Mouse (Mus musculus) urinary bladder, adult 18-20 months (tissue): Measurements from ENCODE around the gene Prr5l.

ENCODE experiments used
- DNase-seq, 2 experiments: peaks; one replicate each; pipeline ENCODE4 v3.0.0; 2022; ENCODE audit warnings: low spot score in 2 of 2, mixed read lengths in 2 of 2

The Prr5l gene

DNA sequence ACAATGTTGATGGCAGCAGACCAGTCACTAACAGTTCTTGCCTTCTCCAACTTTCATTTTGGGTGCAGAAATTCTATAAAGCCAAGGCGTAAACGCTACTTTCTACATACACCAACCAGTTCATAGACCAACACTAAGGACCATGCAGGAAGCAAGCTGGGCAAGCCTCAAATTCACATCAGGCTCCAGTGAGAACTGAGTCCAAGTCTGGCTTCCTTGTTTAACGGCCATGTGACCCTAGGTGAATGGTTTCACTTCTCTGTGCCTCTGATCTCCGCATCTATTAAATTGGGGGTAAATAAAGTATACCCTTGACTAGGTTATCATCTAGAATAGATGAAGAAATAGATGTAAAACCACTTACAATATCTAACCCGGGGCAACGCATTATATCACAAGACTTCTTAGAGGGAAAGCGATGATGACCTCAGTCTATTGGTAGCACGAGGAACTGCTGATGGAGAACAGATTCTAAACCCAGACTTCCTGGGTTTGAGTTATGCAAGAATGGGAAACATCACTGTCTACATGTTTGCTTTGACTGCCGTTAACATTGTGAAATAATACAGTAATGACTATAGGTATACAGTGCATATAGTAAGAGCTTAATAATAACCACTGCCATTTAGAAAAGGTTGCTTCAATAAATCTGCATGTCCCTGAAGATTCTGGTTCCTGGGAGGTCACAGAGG is 1.2 kb downstream of the Prr5l start:
- DNase-seq: no peak

GRCm38 (mm10) chr2:101871179-101871578 is 11.6 kb downstream of the Prr5l start:
- DNase-seq: peak in 1 of 2 experiments; percentile 13

DNA sequence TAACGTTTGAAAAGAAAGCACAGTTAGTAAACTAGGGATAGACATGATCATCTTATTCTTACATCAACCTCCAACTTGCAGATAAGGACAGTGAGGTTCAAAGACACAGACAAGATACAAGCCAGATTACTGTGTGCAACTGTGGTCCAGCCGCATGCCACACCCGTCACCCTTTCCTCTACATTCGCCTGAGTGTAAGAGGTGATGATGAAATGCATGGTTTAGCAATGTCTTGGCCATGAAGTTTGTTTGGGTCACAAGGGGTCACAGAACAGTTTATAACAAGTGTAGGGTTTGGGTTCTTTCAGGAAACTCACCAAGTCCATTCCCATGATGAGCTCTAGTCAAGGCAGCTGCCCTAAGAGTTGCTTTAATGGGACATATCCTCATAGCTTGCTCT is 14.1 kb downstream of the Prr5l start:
- no peak for DNase-seq

DNA sequence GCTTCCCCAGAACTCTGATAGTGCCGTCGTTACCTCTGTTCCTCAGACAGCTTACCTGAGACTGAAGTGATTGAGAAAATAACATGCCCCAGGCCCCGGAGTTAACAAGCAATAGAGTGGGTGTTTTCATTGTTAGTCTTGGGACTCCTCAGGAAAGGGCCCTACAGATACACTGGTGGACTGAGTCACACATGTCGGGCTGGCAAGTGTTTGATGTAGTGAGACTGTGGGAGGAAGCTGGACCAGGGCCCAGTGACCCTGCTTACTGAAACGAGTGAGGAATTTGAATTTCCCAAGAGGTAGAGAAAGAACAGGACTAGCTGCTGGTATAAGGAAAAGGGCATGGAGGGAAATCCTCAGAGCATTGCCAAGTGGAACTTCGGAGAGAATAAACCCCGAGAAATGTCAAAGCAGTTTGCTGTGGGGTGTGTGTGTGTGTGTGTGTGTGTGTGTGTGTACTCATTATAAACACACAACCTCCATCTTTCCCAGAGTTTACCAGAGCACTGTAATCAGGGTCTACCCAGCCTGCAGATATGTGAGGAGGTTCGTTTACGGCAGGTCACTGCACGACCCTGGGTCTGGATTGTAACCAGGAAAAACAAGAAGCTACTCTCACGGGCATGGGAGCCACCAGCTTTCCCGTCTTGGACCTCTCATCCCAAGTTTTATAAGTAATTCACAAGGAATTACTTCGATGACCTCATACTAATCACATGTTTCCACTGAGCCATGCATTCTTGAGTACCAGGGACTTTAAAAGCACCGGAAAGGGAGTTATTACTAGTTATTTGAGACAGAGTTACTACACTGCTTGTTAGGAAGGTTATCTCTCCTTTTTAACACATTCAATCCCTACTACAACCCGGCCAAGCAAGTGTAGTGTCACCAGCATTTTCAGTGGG is 20.4 kb downstream of the Prr5l start:
- DNase-seq: peak in 1 of 2 experiments; percentile 22

- DNase-seq: no peak
Observed at GRCm38 (mm10) chr2:101860920-101861485, 21.8 kb downstream of the Prr5l start.

DNA sequence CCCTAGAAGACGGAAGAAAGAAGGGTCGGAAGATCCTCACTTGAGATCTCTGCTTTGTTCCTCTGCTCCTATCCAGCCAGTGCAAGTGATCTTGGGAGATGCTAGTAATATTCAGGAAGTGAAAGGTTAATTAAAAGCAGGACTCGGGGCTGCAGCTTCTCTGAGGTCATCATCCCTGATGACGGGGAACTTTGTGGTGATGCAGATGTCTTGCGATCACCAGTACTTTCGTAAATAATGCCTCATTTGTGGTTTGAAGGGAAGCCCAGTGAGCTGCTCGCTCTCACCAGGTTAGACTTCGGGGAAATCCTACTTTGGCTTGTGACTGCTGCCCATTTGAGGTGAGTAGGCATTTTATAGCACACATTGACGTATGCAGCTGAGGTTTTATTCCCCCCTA is 26.7 kb downstream of the Prr5l start:
- no peak for DNase-seq

DNA sequence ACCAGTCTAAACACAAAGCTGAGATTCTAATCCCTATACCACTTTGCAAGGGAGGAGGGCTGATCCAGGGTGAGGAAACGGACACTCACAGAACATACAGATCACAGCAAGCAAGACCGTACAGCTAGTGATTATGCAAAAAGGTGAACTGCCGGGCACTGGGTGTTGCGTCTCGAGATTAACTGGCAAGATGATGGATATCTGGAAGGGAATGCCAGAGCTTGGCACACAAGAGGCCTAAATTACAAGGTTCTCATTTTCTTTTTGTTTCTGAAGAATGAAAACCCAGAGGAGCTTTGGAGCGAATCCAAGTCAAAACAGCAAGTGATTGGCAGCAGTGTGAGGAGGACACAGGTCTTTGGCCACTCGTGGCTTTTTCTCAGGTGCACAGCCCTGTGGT is 28.0 kb downstream of the Prr5l start:
- DNase-seq: no peak

- no peak for DNase-seq
Observed at GRCm38 (mm10) chr2:101842756-101843155, 40.1 kb downstream of the Prr5l start.

GRCm38 (mm10) chr2:101834816-101835523 is 47.9 kb downstream of the Prr5l start:
- DNase-seq: no peak

DNA sequence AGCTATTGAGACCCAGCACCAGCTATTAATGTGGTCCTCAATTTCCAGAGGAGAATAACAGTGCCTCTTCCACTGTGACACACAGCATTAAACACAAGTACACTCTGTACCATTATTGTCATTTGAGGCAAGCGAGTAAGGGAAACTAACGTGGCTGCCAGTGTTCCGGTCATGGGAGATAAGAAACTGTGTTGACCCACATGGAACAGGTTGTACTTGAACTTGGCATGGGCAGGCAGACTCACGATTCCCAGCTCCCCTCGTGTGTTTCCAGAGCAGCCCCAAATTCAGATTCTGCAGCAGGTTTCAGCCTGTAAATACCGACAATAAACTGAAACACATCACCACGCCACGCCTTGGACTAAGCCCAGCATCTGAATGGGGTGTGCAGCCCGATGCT is 50.5 kb downstream of the Prr5l start:
- DNase-seq: no peak

DNA sequence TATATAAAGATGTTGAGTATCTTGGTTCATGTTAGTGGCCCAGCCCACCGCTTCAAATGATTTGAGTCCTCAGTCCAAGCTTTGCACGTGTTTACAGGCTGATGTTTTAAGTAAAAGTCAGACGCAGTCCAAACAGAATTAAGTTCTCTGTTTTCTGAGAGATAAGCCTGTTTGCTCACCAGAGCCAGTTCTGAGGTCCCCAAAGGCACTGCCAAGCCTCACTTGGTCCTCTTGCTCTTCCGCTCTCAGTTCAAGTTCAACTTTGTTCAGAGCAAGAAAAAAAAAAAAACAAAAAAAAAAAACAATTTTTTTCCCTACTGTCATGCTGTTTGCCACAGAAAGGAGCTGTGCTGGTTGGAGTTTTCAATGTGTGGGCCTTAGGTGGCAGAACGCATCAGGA is 51.0 kb downstream of the Prr5l start:
- DNase-seq: no peak

GRCm38 (mm10) chr2:101830186-101830915 is 52.5 kb downstream of the Prr5l start:
- DNase-seq: no peak

DNA sequence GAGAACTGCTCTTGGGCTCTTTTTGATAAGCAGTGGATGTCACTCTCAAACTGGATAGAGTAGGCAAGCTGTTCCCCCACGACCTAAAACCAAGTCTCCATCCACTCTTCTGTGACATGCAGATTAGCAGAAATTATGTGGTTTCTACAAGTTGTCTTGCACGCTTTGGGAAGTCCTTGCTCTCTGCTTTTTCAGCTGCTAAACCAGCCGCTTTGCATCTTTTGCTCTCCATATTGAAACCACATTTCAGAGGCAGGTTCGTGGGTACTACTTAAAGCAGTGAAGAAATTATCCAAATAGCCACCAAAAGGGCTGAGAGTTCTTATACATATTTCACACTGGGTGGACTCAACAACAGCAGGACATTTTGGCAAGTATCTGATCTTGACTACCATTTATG is 53.8 kb downstream of the Prr5l start:
- DNase-seq: no peak

GRCm38 (mm10) chr2:101828057-101828643 is 54.7 kb downstream of the Prr5l start:
- DNase-seq: no peak

DNA sequence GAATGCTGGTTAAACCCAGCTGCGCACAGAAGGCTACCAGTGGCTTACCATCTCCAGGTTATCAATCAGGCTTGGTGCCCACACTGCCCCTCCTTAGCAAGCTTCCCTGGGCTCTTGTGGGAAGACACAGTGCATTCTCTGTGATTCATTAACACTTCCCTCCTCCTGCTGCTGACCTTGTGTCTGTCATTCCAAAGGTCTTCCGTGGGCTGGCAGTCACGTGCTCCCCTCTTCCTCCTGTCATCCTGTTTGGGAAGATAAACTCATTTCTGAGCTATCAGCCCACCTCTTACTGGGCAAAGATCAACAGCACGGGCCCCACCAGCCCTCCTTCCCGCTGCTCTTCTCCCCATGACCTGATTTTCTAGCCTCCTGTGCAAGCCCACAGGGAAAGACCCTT is 55.2 kb downstream of the Prr5l start:
- DNase-seq: no peak

- no peak for DNase-seq
Observed at GRCm38 (mm10) chr2:101826950-101827600, 55.8 kb downstream of the Prr5l start.

GRCm38 (mm10) chr2:101826186-101826707 is 56.6 kb downstream of the Prr5l start:
- DNase-seq: no peak

DNA sequence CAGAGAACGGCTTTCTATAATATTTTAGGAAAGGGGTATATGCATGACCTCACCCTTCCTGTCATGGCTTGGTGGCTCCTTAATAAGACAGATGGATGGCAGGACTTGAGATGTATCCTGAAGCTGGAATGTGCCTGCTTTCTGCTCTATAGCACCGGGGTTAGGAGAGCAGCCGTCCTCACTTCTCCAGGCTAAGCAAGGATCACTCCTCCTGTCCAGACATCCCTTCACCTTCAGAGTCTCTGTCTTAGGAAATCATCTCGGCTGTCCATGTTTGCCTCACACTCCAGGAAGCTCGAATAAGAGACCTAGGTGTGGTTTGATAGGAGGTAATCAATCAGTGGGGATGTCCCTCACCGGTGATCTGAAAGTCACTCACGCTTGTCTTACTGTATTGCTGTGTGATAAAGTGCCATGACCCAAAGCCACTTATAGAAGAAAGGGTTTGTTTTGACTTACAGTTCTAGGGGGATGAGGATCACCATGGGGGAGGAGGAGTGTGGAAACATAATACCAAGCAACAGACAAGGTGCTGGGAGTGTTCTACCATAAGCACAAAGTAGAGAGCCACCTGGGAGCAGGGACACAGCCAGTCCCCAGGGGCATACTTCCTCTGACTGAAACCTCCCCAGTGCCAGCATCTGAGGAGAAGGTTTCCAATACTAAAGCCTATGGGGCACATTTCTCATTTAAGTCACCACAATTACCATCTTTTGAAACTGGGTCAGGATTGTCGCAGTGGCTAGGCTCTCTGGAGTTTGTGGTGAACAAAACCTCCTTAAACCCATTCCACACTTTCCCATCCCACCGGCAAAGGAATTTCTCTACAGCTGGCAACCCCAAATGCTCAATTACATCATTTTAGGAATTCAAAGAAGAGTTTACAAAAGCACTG is 57.4 kb downstream of the Prr5l start:
- no peak for DNase-seq

- DNase-seq: no peak
Observed at GRCm38 (mm10) chr2:101823821-101824220, 59.0 kb downstream of the Prr5l start.
